Mouse (Mus musculus) bone marrow macrophage, adult 2 months (primary cell): ENCODE data around the gene Carf.

Experiments
- CTCF ChIP-seq: IDR thresholded peaks from 2 replicates; pipeline ENCODE4 v1.5.1; 2012; ENCODE audit warnings: low read depth, mild to moderate bottlenecking, low read length, moderate library complexity
- POLR2A ChIP-seq: IDR thresholded peaks from 2 replicates; pipeline ENCODE4 v1.6.1; 2012; ENCODE audit warnings: mild to moderate bottlenecking, low read depth, low read length, borderline replicate concordance

DNA sequence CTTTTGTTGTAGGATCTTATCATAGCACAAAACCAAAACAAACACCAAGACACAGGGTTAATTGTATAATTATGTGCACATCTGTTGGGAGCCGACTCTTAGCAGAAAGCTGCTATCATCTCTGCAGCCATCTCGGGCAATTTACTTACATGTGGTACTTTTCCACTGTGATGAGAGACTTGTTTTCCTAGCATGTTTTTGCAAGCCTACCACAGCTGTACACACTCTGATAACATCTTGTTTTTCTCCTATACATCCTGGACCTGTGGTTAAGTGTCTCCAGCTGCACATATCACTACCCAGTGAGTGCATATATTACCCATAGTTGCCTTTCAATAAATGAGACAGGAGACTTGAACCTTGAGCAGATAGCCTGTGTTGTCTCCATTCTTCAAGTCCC lies 23.1 kb upstream of the Carf start:
- no peak for TF ChIP-seq CTCF
- no peak for TF ChIP-seq POLR2A
